Mouse (Mus musculus): ENCODE measurements around the gene Brd2.

Gene Brd2

DNA sequence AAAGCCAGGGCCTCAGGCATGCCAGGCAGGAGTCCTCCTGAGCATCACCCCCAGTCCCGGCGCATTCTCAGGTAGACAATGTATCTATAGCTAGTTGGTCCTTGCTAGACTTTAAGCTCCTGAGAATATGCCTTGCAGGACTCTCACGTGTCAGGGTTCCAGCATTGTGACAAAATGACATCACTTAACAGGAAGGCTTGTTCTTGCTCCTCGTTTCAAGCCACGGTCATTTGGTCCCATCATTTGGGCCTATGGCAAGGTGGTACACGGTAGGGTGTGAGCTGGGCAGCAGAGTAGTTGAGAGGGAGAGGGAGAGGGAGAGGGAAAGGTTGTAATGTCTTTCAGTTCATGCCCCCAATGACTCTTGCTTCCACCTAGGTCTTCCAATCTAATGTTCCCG lies 9.5 kb upstream of the Brd2 start:
- no peak for DNase-seq (ENCODE audit: low spot score in 2 of 2)

- DNase-seq (ENCODE audit: low spot score in 2 of 2): no peak
Measured at GRCm38 (mm10) chr17:34130073-34130947, 7.9 kb upstream of the Brd2 start.

- no peak for DNase-seq (ENCODE audit: low spot score in 2 of 2)
Measured at GRCm38 (mm10) chr17:34128944-34129791, 6.7 kb upstream of the Brd2 start.

GRCm38 (mm10) chr17:34128264-34128937 lies 6.0 kb upstream of the Brd2 start:
- no peak for DNase-seq (ENCODE audit: low spot score in 2 of 2)

DNA sequence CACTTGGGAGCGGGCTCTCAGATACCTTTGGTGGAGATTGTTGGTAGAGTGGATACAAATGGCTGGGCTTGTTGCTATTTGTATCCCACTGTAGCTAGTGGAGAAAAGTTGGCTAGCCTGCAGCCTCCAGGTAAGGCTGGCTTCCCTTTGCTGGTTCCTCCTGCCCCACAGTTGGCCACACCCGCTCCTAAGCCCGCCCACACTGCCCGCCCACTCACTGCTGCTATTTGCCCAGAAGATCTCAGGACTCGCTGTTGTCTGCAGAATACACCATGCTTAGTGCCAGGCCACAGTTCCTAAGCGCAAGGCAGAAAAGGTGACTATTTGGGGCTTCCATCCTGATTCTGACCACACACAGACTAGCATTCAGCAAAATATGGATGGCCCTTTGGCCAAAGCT lies 5.0 kb upstream of the Brd2 start:
- DNase-seq (ENCODE audit: low spot score in 2 of 2): peak; percentile 74 to 83

DNA sequence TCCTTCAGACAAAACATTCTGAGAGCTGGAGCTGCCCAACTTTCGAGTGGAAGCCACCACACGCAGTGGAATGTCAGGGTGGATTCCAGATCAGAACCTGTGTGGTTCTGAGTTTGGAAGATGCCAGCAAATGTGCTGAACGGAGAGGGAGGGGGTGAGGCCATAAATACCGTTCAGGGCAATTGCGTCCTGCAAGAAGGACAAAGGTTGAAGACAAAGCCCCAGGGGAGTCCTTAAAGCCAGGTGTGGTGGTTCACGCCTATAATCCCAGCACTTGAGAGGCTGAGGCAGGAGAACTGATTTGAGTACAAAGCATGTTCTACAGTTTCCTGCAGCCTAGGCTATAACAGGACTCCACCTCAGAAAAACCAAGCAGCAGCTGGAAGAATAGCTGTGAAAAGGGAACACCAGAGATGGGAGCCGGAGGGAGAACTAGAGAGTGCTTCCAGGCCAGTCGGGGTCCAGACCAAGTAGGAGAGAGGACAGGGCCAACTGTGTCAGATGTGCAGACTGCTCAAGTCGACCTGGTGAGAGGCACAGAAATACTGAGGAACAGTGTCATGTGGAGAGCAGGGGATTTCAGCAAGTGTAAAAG lies 4.5 kb upstream of the Brd2 start:
- no peak for DNase-seq (ENCODE audit: low spot score in 2 of 2)

DNA sequence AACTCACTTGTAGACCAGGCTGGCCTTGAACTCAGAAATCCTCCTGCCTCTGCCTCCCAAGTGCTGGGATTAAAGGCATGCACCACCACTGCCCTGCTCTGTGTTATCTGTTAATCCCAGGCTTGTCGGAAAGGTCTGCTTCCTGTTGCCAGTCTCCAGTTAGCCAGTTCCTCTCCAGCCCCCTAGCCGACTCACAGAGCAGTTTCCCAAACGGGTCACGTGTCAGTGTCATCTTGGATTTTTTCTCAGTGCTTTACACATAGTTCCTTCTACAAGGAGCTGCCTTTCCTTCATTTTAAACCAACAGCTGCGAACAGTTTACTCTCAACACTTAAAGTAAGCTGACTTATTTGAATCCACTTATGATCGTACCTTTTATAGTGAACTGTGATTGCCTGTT lies 2.2 kb upstream of the Brd2 start:
- no peak for DNase-seq (ENCODE audit: low spot score in 2 of 2)

DNA sequence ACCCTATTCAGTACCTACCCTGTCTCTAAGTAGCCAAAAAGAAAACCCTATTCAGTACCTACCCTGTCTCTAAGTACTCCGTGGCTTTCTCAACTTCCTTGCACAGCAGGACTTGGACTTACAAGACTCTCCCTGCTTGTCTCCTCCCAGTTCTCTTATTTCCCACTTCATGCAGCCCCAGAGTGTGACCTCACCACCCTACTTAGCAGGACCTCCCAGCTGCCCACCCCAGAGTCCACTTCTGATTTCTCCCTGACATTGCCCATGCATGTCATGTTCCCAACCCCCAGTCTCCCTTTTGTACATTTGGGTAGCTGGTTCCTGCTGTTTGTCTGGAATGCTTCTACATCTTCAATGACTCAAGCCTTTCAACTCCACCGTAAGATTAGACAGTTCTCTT lies 1.1 kb upstream of the Brd2 start:
- no peak for DNase-seq (ENCODE audit: low spot score in 2 of 2)

DNA sequence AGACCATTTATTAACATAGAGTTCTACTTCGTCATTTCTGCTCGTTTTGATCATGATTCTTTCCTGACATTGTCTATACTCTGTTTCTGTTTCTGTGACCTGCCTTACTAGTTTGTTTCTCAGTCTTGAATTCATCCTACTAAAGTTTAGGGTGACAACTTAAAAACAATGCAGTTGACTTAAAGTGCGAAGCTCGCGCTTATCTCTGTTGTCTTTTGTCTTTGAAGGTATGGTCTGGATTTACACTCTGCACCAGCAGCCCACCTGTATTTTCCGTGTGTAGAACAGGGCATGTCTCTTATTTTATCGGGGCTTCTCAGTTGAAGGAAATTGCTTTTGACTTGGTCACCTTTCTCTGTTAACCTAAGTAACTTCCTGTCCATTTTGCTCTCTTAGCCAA lies 677 bp upstream of the Brd2 start:
- DNase-seq (ENCODE audit: low spot score in 2 of 2): no peak

- DNase-seq (ENCODE audit: low spot score in 2 of 2): peak; percentile 64 to 83
Measured at GRCm38 (mm10) chr17:34121879-34122187, 601 bp downstream of the Brd2 start.

DNA sequence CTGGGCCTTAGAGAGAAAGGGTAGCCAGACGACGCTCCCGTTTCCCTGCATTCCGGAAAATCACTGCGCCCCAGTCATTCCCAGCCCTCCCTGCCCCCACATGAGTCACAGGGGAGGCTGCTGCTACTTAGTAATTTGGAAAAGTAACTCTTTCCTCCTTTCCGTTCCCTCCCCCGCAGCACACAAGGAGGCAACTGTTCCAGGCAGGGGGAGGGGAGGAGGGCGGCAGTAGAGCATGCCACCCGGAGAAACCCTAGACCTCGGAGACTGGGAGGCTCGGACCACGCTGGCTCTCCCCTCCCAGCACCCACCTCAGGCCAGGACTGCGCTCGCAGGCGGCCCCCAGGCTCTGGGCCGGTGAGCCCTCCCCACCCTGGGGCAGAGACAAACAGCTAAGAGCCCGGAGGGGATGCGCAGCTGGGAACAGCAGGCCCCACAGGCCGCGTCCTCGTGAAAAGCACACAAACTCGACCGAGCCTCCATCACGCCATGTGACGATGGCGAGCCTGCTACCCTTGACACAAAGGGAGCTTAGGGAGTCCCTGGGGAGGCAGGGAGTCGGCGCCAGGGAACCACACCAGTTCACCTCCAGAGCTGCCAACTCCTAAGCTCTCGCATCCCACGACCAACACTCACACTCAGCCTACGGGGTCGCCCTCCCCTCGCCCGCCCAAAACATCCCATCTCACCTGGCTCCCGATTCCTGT lies 1.1 kb downstream of the Brd2 start:
- DNase-seq (ENCODE audit: low spot score in 2 of 2): peak; percentile 62 to 84

DNA sequence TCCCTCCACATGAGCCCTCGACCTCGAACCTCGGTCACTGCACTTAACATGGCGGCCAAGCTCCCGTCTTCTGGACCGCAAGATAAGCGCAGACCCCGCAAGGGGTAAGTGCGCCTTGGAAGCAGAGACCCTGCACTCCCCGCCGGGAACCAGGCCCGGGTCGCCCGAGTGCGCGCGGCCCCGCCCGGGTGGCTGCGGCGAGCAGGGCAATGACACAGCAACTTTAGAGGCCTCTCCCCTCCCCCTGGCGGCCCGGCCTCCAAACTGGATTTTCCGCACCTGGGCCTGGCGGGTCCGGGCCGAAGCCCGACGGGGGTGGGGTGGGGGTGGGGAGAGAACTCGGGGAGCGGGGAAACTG lies 1.6 kb downstream of the Brd2 start:
- DNase-seq (ENCODE audit: low spot score in 2 of 2): peak; percentile 89 to 95

DNA sequence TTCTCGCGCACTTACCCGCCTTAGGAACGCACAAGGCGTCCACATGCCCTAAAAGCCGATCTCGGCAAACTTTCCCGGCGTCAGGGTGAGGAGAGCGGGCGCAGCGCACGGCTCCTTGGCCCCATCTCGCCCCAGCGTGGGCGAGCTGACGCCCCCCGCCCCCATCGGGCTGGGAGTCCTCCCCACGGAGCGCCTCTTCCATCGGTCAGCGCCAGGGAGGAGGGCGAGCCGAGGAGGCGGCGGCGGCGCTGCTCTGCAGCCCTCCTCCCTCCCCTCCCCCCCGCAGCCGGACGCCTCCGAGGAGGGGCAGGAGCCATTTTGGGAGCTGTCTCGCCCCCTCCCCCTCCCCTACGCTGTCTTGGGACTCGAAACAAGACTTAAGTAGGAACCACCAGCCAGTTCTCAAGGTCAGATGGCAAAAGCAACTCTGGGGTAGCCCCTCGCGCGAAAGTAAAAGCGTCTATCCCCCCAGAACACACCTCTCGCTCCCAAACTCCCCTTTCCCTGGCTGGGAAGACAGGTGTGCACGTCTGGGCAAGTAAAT lies 2.2 kb downstream of the Brd2 start:
- peak; percentile 84 to 91 for DNase-seq (ENCODE audit: low spot score in 2 of 2)

GRCm38 (mm10) chr17:34119249-34120179 lies 2.9 kb downstream of the Brd2 start, which contains the start of gene H2-DMa:
TSS of gene H2-DMa (plus strand) at chr17:34119541.
- DNase-seq (ENCODE audit: low spot score in 2 of 2): peak; percentile 98 to 100

- DNase-seq (ENCODE audit: low spot score in 2 of 2): no peak
Measured at GRCm38 (mm10) chr17:34118873-34119248, 3.6 kb downstream of the Brd2 start.

DNA sequence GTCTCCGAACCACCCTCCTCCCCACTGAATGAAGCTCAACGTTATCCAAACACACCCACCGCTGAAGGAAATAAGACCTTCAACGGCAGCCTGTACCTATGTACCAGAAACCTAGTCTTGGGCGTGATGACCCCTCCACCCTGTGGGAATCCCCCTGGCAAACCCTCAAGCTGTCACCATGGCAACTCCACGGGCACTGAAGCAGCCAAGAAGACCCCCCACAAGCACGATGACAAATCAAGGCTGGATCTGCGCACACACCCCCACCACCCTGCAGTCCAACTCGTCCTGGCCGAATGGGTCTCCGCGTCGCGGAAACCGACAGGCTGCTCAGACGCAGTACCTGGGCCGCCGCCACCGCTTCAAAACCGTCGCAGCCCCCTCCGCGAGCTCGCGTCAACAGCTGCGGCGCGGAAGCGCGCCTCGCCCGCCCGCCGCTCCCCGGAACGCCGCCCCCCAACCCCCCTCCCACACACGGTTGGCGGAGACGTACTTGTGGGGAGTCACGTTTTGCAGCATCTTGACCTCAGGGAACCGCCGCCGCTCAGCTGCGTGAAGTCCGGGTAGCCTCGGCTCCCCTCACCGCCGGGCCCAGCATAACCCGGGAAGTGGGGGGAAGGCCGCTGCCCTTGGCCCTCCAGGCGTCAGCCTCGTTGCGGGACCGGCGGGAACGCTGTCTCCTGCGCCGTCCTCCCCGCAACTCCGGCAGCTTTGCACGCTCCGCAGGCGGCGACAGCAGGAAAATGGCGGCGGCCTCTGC lies 4.1 kb downstream of the Brd2 start:
- DNase-seq (ENCODE audit: low spot score in 2 of 2): peak in 1 of 2 experiments; percentile 79

- no peak for DNase-seq (ENCODE audit: low spot score in 2 of 2)
Measured at GRCm38 (mm10) chr17:34117421-34118112, 4.9 kb downstream of the Brd2 start.

GRCm38 (mm10) chr17:34116736-34117370 lies 5.6 kb downstream of the Brd2 start:
- no peak for DNase-seq (ENCODE audit: low spot score in 2 of 2)
